Mouse (Mus musculus) neural tube, embryonic 11.5 days (tissue): ENCODE measurements at regions not wholly inside any gene's neighbourhood (a gene's known extent, or its start where the extent isn't known, plus 50 kb on each side); places are given as distances from the start of the nearest gene placed in this dataset.

ENCODE experiments used
- ATAC-seq: fragments of 200-750 bp; cut with Nextera tagmentation; 2 replicates; pipeline ENCODE4 v1.8.0; 2017; ENCODE audit warnings: moderate number of reproducible peaks, mild to moderate bottlenecking, moderate TSS enrichment, moderate library complexity; ENCODE audit not compliant: insufficient read depth, low FRiP score, low TSS enrichment
- DNase-seq: peaks from one replicate; pipeline ENCODE4 v3.0.0-alpha.2; 2015; ENCODE audit warnings: low spot score
- H3K27ac ChIP-seq: fragments of 300-500 bp; sonication (generic); 2 replicates; pipeline ENCODE4 v1.5.1; 2014; ENCODE audit warnings: low read depth, mild to moderate bottlenecking, low read length
- H3K27me3 ChIP-seq: fragments of 300-500 bp; sonication (generic); 2 replicates; pipeline ENCODE4 v1.6.1; 2014; ENCODE audit warnings: mild to moderate bottlenecking, low read length, mixed read lengths; ENCODE audit not compliant: control insufficient read depth, insufficient read depth
- H3K36me3 ChIP-seq: fragments of 300-500 bp; sonication (generic); 2 replicates; pipeline ENCODE4 v1.6.1; 2014; ENCODE audit warnings: mild to moderate bottlenecking, low read length, moderate library complexity, mixed read lengths; ENCODE audit not compliant: control insufficient read depth, insufficient read depth
- H3K4me1 ChIP-seq: fragments of 300-500 bp; sonication (generic); 2 replicates; pipeline ENCODE4 v1.6.1; 2014; ENCODE audit warnings: low read length, mixed read lengths; ENCODE audit not compliant: control insufficient read depth, insufficient read depth
- H3K4me2 ChIP-seq: fragments of 300-500 bp; sonication (generic); 2 replicates; pipeline ENCODE4 v1.6.1; 2014; ENCODE audit warnings: low read depth, mild to moderate bottlenecking, moderate library complexity
- H3K4me3 ChIP-seq: fragments of 300-500 bp; sonication (generic); 2 replicates; pipeline ENCODE4 v1.5.1; 2014; ENCODE audit warnings: low read depth, low read length
- H3K9ac ChIP-seq: fragments of 300-500 bp; sonication (generic); 2 replicates; pipeline ENCODE4 v1.6.1; 2014; ENCODE audit warnings: mild to moderate bottlenecking, low read length
- H3K9me3 ChIP-seq: fragments of 300-500 bp; sonication (generic); 2 replicates; pipeline ENCODE4 v1.6.1; 2016; ENCODE audit warnings: low read length; ENCODE audit not compliant: control insufficient read depth
- WGBS: fragments of 180-500 bp; shearing (Covaris S2); extraction: QIAGEN DNeasy Blood & Tissue Kit; methylation state at CpG from one replicate; pipeline ENCODE4 v1.1.7; 2014; 5-methylcytosine and 5-hydroxymethylcytosine counted together

DNA sequence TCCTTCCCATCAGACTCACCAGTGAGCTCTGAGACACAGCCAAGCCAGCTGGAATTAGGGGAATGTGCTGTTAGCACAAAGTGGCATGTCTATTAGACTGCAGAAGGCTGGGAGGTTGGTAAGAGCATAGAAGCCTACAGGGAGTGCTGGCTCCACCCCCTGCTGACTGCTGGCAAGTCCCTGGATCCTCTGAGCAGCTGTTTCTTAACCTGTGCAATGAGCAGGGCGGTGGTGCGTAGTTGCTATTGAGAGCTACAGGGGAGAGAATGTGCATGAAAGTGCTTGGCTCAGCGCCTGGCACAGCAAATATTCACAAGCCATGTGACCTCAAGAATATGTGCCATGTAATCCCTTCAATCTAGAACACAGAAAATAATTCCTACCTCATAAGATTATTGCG lies 173.5 kb upstream of the Cdyl start:
- H3K4me2 ChIP-seq = no peak overlapping the region
- H3K4me3 ChIP-seq = no peak overlapping the region
- no peak overlapping the region for H3K27ac ChIP-seq
- no peak for ATAC-seq
- no peak for DNase-seq
- no peaks in the 10 kb centered on the region for H3K4me1 ChIP-seq
- H3K36me3 ChIP-seq = no peaks in the 10 kb centered on the region
- H3K9me3 ChIP-seq = no peaks in the 10 kb centered on the region
- no peaks in the 10 kb centered on the region for H3K27me3 ChIP-seq
- H3K9ac ChIP-seq = no peak overlapping the region
- 93% methylated on average over 4 of the region's 4 CpGs for WGBS

DNA sequence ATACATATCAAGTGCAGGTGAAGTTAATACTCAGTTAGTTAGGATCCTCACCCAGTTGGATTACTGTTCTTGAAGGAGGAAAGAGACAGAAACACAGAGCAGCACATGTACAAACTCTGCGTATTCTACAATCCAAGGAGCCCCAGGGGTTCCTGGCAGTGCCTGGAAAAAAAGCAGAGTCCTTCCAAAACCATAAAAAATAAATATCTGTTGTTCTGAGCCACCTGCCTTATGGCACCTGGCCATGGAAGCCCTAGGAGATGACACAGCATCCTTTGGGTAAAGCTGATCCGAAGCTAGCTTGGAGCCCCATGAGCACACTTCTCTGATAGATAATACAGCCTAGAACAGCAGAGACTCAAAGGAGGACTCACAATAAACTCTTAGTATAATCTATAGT lies 159.9 kb upstream of the Cdyl start:
- Histone ChIP-seq H3K4me2 (no peak overlapping the region), H3K9me3 (no peaks in the 10 kb centered on the region), H3K4me1 (peaks cover 6% of the 10 kb centered on the region; the same call in 1 of the 2 replicates), H3K36me3 (no peaks in the 10 kb centered on the region), H3K4me3 (no peak overlapping the region), H3K27ac (no peak overlapping the region), H3K9ac (no peak overlapping the region), H3K27me3 (no peaks in the 10 kb centered on the region)
- DNase-seq (no peak), ATAC-seq (no peak)
- 91% methylated on average over 2 of the region's 2 CpGs for WGBS

DNA sequence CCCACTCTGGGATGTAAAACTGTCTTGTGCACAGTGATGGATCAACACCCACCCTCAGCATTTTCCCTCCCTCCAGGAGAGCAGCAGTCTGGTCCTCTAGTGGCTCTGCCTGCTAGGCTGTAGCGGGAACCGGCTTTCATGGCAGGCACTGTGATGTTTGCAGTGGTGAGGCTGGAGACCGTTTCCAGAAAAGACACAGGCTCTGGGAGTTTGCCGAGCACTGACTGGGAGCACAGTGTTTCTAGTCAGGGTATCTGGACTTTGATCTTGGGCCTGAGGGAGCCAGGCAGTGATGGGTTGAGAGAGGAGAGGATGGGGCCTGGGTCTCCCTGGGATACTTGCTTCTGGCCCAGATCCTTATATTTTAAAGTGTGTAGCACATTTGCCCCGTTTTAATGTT lies 158.7 kb upstream of the Cdyl start:
- H3K27ac ChIP-seq = no peak overlapping the region
- no peaks in the 10 kb centered on the region for H3K9me3 ChIP-seq
- DNase-seq = no peak
- 48% methylated on average over 5 of the region's 5 CpGs for WGBS
- ATAC-seq = no peak
- H3K27me3 ChIP-seq = no peaks in the 10 kb centered on the region
- no peak overlapping the region for H3K4me3 ChIP-seq
- no peak overlapping the region for H3K4me2 ChIP-seq
- H3K4me1 ChIP-seq = peaks cover 6% of the 10 kb centered on the region; the same call in 1 of the 2 replicates
- no peaks in the 10 kb centered on the region for H3K36me3 ChIP-seq
- no peak overlapping the region for H3K9ac ChIP-seq

DNA sequence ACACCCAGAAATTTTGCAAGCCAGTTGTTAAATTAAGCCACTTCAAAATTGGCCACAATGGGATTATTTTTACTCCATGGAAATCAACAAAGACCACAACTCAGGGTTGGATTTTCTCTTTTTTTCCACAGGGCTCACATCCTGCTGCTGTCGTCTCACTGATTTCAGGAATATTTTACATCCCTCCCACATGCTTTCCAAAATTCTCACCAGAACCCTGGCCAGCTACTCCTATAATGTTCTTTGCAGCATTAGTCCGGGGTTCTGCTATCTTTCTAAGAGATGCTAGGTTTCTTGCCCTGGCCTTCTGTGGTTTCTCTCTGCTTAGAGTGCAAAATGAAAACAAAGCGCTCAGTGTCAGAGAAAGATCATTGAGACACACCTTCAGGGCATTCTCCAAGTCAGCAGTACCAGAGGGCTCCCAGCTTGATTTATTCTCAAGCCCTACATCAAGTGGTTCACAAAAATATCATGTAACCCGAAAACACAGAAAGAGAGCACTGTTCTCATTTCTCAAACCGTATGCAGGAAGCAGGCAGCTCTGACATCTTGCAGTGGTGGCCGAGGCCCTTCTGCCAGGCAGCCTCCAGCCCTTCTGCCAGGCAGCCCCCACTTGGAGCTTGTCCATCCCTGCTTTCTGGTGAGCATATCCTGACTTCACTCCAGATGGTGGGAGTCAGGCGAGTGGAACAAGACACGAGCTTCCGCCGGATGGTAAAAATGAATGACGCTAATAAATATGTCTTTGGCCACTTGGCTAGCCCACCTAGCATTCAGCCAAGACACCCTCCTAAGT lies 158.1 kb upstream of the Cdyl start:
- H3K4me1 ChIP-seq = peaks cover 6% of the 10 kb centered on the region; the same call in 1 of the 2 replicates
- H3K9me3 ChIP-seq = no peaks in the 10 kb centered on the region
- DNase-seq (peak; percentile 12), ATAC-seq (no peak)
- H3K4me2 ChIP-seq = no peak overlapping the region
- H3K27ac ChIP-seq = no peak overlapping the region
- H3K27me3 ChIP-seq = no peaks in the 10 kb centered on the region
- 60% methylated on average over 11 of the region's 11 CpGs for WGBS
- no peak overlapping the region for H3K9ac ChIP-seq
- H3K36me3 ChIP-seq = no peaks in the 10 kb centered on the region
- no peak overlapping the region for H3K4me3 ChIP-seq

DNA sequence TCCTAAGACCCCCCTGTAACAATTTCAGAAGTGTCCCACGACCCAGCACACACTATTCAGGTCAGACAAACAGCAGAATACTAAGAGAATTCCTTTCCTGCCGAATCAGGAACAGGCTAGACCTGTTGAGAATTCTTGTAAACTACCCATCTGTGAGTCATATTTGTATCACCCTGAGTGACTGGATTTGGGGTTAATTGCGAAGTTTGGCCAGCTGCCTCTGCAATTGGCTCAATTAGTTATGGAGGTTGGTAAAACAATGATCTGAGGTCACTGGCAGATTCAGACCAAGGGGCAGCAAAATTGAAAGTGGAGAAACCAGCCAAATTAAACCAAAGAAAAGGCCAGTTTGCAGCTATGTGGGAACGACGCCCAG lies 157.5 kb upstream of the Cdyl start:
- ATAC-seq (no peak), DNase-seq (no peak)
- H3K27me3 ChIP-seq = no peaks in the 10 kb centered on the region
- H3K4me1 ChIP-seq = peaks cover 6% of the 10 kb centered on the region; the same call in 1 of the 2 replicates
- no peak overlapping the region for H3K4me2 ChIP-seq
- H3K9me3 ChIP-seq = no peaks in the 10 kb centered on the region
- H3K4me3 ChIP-seq = no peak overlapping the region
- H3K27ac ChIP-seq = no peak overlapping the region
- no peak overlapping the region for H3K9ac ChIP-seq
- no peaks in the 10 kb centered on the region for H3K36me3 ChIP-seq
- WGBS = 43% methylated on average over 5 of the region's 5 CpGs

DNA sequence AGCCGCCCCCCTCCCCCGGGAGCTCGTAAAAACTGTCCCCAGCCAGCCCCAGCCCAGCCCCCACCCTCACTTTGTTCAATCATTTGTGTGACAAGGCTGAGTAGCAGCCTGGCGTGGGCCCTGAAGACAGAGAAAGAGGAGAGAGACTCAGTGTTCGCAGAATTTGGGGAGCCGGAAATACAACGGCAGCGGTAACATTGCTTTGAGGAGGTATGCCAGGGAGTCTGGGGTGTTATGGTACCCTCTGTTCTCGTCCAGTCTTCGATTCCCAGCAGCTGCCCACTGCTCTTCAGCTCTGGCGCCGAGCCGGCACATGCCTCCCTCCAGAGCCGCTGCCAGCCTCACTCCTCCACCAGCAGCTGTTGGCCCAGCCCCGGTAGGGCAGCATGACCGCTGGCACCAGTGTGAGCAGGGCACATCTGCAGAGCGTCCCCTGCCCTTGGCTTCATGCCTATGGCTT lies 156.2 kb upstream of the Cdyl start:
- 48% methylated on average over 17 of the region's 17 CpGs for WGBS
- Histone ChIP-seq H3K4me3 (no peak overlapping the region), H3K27me3 (no peaks in the 10 kb centered on the region), H3K27ac (no peak overlapping the region), H3K4me2 (no peak overlapping the region), H3K9me3 (no peaks in the 10 kb centered on the region), H3K36me3 (no peaks in the 10 kb centered on the region), H3K9ac (peak overlapping the region; percentile 0; the same call in 1 of the 2 replicates), H3K4me1 (peaks cover 6% of the 10 kb centered on the region; the same call in 1 of the 2 replicates)
- ATAC-seq = peak; percentile 42; the same call in 1 of the 2 replicates
- peak; percentile 14 for DNase-seq

DNA sequence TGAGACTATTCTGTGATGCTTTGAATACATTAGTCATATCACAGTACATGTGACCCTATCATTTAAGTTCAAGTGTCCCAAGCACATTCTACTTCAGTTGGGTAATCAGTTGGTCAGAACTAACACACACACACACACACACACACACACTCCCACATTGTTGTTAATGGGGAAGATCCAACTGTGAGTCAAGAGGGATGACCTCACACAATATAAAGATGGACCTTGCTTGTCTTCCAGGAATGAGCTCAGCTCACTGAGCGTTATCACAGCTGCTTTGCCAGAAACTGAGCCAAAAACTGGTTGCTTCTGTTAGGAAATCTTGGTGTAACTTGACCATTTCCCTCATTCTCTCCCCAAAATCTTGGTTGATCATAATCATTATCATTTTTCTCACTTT lies 152.4 kb upstream of the Cdyl start:
- H3K9ac ChIP-seq = no peak overlapping the region
- H3K9me3 ChIP-seq = no peaks in the 10 kb centered on the region
- no peak overlapping the region for H3K4me2 ChIP-seq
- no peaks in the 10 kb centered on the region for H3K36me3 ChIP-seq
- ATAC-seq (no peak), DNase-seq (no peak)
- no peak overlapping the region for H3K4me3 ChIP-seq
- H3K27me3 ChIP-seq = no peaks in the 10 kb centered on the region
- 78% methylated on average over 1 of the region's 1 CpGs for WGBS
- no peak overlapping the region for H3K27ac ChIP-seq
- H3K4me1 ChIP-seq = peaks cover 6% of the 10 kb centered on the region; the same call in 1 of the 2 replicates

DNA sequence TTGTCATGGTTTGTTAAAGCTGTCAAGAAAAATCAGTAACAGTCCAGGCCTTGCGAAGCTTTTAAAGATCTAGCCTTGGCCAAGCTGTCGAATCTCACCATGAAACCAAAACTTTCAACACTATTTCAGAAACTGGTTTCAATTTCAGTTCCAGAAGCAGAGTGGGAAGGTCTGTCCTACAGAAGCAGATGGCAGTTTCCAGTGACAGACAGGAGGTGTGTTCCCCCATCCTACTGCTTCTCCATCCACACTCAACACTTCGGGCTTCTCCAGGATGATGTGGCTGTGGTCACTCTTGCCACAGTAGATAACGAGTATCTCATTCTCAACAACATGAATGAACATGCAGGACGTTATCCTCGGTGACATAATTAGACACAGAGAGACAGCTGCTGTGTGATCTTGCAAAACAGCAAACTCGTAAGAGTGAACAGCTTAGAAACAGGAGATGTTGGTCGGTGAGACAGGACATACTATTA lies 147.6 kb upstream of the Cdyl start:
- Histone ChIP-seq H3K36me3 (no peaks in the 10 kb centered on the region), H3K4me2 (no peak overlapping the region), H3K27ac (no peak overlapping the region), H3K9ac (no peak overlapping the region), H3K4me1 (no peaks in the 10 kb centered on the region), H3K9me3 (no peaks in the 10 kb centered on the region), H3K27me3 (no peaks in the 10 kb centered on the region), H3K4me3 (no peak overlapping the region)
- ATAC-seq (no peak), DNase-seq (no peak)
- WGBS = 84% methylated on average over 8 of the region's 8 CpGs

DNA sequence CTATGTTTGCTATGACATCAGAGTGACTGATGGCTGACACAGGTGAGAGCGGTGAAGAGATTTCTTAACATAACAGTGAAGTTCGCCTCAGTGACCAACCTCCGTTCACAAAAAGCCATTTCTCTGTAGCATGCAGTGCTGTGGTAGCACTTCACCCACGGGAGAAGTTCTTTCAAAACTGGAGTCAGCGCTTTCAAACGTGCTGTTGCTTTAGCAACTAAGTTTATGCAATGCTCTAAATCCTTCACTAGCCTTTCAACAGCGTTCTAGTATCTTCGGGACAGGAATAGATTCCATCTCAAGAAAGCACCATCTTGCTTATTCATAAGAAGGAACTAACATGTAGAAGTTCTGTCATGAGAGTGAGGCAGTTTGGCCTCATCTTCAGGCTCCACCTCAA lies 146.5 kb upstream of the Cdyl start:
- Histone ChIP-seq H3K9me3 (no peaks in the 10 kb centered on the region), H3K27me3 (no peaks in the 10 kb centered on the region), H3K4me3 (no peak overlapping the region), H3K9ac (no peak overlapping the region), H3K4me2 (no peak overlapping the region), H3K27ac (no peak overlapping the region), H3K36me3 (no peaks in the 10 kb centered on the region), H3K4me1 (no peaks in the 10 kb centered on the region)
- no peak for DNase-seq
- WGBS = 86% methylated on average over 8 of the region's 8 CpGs
- ATAC-seq = no peak
